Mouse (Mus musculus): ENCODE measurements around the gene Ankrd26.

Gene Ankrd26

GRCm38 (mm10) chr6:118478957-118479708 is 82.9 kb downstream of the Ankrd26 start, which contains the start of gene Zfp9:
Gene Zfp9 (minus strand): TSS chr6:118479320.
- DNase-seq (ENCODE audit: extremely low read depth, low read depth): peak; percentile 47

GRCm38 (mm10) chr6:118477875-118478785 is 83.9 kb downstream of the Ankrd26 start:
- no peak for DNase-seq (ENCODE audit: extremely low read depth, low read depth)

GRCm38 (mm10) chr6:118462069-118462705 is 99.8 kb downstream of the Ankrd26 start:
- no peak for DNase-seq (ENCODE audit: extremely low read depth, low read depth)

GRCm38 (mm10) chr6:118457726-118458125 is 104.3 kb downstream of the Ankrd26 start:
- no peak for DNase-seq (ENCODE audit: extremely low read depth, low read depth)

GRCm38 (mm10) chr6:118455042-118455631 is 106.9 kb downstream of the Ankrd26 start, which contains the start of gene Zfp248:
Gene Zfp248 (minus strand): TSS chr6:118455528.
- peak; percentile 55 for DNase-seq (ENCODE audit: extremely low read depth, low read depth)

- no peak for DNase-seq (ENCODE audit: extremely low read depth, low read depth)
These were observed 107.6 kb downstream of the Ankrd26 start for GRCm38 (mm10) chr6:118454452-118454851.

Data from MEL-GATA-1-ER (cell line).